Mouse (Mus musculus): ENCODE measurements around the gene Rpl37a.

DNA sequence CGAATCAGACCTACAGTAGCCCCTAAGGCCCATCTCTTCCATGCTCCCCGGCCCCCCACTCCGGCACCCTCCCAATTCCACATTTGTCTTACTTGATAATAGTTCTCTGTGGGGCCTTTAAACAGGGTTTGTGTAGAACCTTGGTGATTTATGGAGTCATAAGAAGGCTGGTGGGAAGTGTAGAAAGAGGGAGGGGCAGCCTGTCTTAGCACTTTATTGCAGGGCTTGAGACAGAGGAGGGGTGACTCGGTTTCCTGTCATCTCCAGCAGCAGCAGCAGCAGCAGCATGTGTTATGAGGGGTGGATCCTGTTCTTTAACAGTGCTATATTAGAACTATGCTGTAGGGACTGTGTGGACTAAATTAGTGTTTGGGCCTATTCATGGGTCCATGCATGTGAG, 17.7 kb downstream of the Rpl37a start:
- no peak for TF ChIP-seq POLR2A (IDR thresholded peaks at IDR 0.05; ENCODE audit: insufficient read depth, low read length)
- no peak for TF ChIP-seq EP300 (IDR thresholded peaks at IDR 0.05; ENCODE audit: insufficient read depth, low read depth, low read length)
- no peak for TF ChIP-seq CTCF (IDR thresholded peaks at IDR 0.05; ENCODE audit: low read depth, low read length)

Measured in ES-Bruce4 (cell line).